Comparison of ENCODE assay signal across 8 mouse cellular contexts in genomic region chr2:105676080-105676908, GRCm38 (mm10). TPM values are rescaled to one million over a fixed set of nuclear protein-coding genes. Genes with fewer than 3 reads are reported as not detected.
DNase-seq lines count a peak whose midpoint lies in the region; ATAC-seq and TF ChIP-seq lines count a peak whose summit lies in the region.

No protein-coding gene starts in this region.

- no peak overlapping the region for H3K27ac ChIP-seq in kidney, adult 2 months (ENCODE audit: insufficient read depth, low read depth, low read length)
- H3K27ac ChIP-seq in MEL (ENCODE audit: control insufficient read depth, low read depth, low read length) = peak overlapping the region; percentile 98
- peak overlapping the region; percentile 48; the same call in 1 of the 2 replicates for H3K27ac ChIP-seq in embryonic facial prominence, embryonic 11.5 days (replicated peaks; ENCODE audit: low read depth, low read length)
- peak overlapping the region; percentile 63 for H3K27ac ChIP-seq in hindbrain, embryonic 14.5 days
- peak overlapping the region; percentile 76 for H3K27ac ChIP-seq in midbrain, embryonic 13.5 days

- H3K4me3 ChIP-seq in kidney, adult 2 months (ENCODE audit: insufficient read depth, low read depth, low read length) = peak overlapping the region; percentile 21; the same call in 1 of the 2 replicates
- peak overlapping the region; percentile 76 to 78 for H3K4me3 ChIP-seq in MEL (ENCODE audit: control insufficient read depth in 1 of 2, insufficient read depth in 1 of 2, low read depth in 2 of 2, low read length in 2 of 2)
- peak overlapping the region; percentile 37 for H3K4me3 ChIP-seq in embryonic facial prominence, embryonic 11.5 days (ENCODE audit: low read depth, low read length)
- H3K4me3 ChIP-seq in hindbrain, embryonic 14.5 days (replicated peaks; ENCODE audit: low read length) = peak overlapping the region; percentile 39
- peak overlapping the region; percentile 49 for H3K4me3 ChIP-seq in midbrain, embryonic 13.5 days (replicated peaks)

- no peak for ATAC-seq in embryonic facial prominence, embryonic 11.5 days (replicated peaks; ENCODE audit: insufficient number of reproducible peaks, low FRiP score, low TSS enrichment, low read depth)
- no peak for ATAC-seq in hindbrain, embryonic 14.5 days (ENCODE audit: low FRiP score)
- ATAC-seq in midbrain, embryonic 13.5 days = no peak; the same call in 1 of the 2 replicates

- no peak for DNase-seq in kidney, adult 2 months
- no peak for DNase-seq in kidney, adult 11 months
- DNase-seq in MEL (ENCODE audit: low read depth, low spot score) = peak; percentile 70
- peak; percentile 57 for DNase-seq in embryonic facial prominence, embryonic 11.5 days (ENCODE audit: low spot score)
- DNase-seq in hindbrain, embryonic 14.5 days (ENCODE audit: low spot score) = peak; percentile 48
- no peak for DNase-seq in urinary bladder, postnatal 14 days (ENCODE audit: low spot score)
- DNase-seq in thymus, postnatal 36 days = no peak

- TF ChIP-seq CTCF in kidney, adult 2 months (conservative IDR thresholded peaks at IDR 0.05; ENCODE audit: insufficient read depth, insufficient read length, low read depth, low read length) = no peak
- no peak for TF ChIP-seq CTCF in MEL (IDR thresholded peaks at IDR 0.05 in 2 of 3, conservative IDR thresholded peaks at IDR 0.05 in 1 of 3; ENCODE audit: control insufficient read depth in 1 of 3, insufficient read depth in 1 of 3, low read depth in 2 of 3, low read length in 3 of 3, poor library complexity in 1 of 3, severe bottlenecking in 1 of 3)

- 0 out of 4 replicates have a peak, but pooled peaks of 1 of the 2 experiments have one; percentile 25 for TF ChIP-seq EP300 in MEL (IDR thresholded peaks at IDR 0.05; ENCODE audit: low read depth in 1 of 2, low read length in 2 of 2)

- no peaks in the 10 kb centered on the region for H3K9me3 ChIP-seq in MEL (replicated peaks; ENCODE audit: insufficient read depth, low read length)
- H3K9me3 ChIP-seq in embryonic facial prominence, embryonic 11.5 days (replicated peaks; ENCODE audit: control insufficient read depth, low read length) = no peaks in the 10 kb centered on the region
- no peaks in the 10 kb centered on the region for H3K9me3 ChIP-seq in hindbrain, embryonic 14.5 days (ENCODE audit: control insufficient read depth, low read length)
- H3K9me3 ChIP-seq in midbrain, embryonic 13.5 days = no peaks in the 10 kb centered on the region

- H3K27me3 ChIP-seq in kidney, adult 2 months (replicated peaks; ENCODE audit: control insufficient read depth, insufficient read depth, low read length) = peaks cover 20% of the 10 kb centered on the region
- H3K27me3 ChIP-seq in MEL (ENCODE audit: control insufficient read depth in 1 of 2, insufficient read depth in 2 of 2, low read length in 2 of 2) = no peaks in the 10 kb centered on the region
- H3K27me3 ChIP-seq in embryonic facial prominence, embryonic 11.5 days (ENCODE audit: control insufficient read depth, insufficient read depth, low read length) = peaks cover 73% of the 10 kb centered on the region
- peaks cover 96% of the 10 kb centered on the region for H3K27me3 ChIP-seq in hindbrain, embryonic 14.5 days (ENCODE audit: control insufficient read depth, insufficient read depth, low read length)
- H3K27me3 ChIP-seq in midbrain, embryonic 13.5 days = peaks cover 98% of the 10 kb centered on the region

- H3K9ac ChIP-seq in MEL (ENCODE audit: control insufficient read depth, low read depth, low read length, poor library complexity, severe bottlenecking) = peak overlapping the region; percentile 92
- peak overlapping the region; percentile 67 for H3K9ac ChIP-seq in embryonic facial prominence, embryonic 11.5 days (replicated peaks; ENCODE audit: low read length)
- peak overlapping the region; percentile 71 for H3K9ac ChIP-seq in hindbrain, embryonic 14.5 days
- H3K9ac ChIP-seq in midbrain, embryonic 13.5 days (replicated peaks) = peak overlapping the region; percentile 79

- 2% methylated on average over 72 of the region's 77 CpGs for WGBS in kidney, adult 2 months
- under 1% methylated on average over 67 of the region's 77 CpGs for WGBS in embryonic facial prominence, embryonic 11.5 days
- under 1% methylated on average over 73 of the region's 77 CpGs for WGBS in hindbrain, embryonic 14.5 days
- WGBS in midbrain, embryonic 13.5 days = under 1% methylated on average over 77 of the region's 77 CpGs

- peak overlapping the region; percentile 61 for H3K4me2 ChIP-seq in embryonic facial prominence, embryonic 11.5 days (ENCODE audit: low read depth, low read length)
- H3K4me2 ChIP-seq in hindbrain, embryonic 14.5 days (replicated peaks) = peak overlapping the region; percentile 62
- peak overlapping the region; percentile 62 for H3K4me2 ChIP-seq in midbrain, embryonic 13.5 days (replicated peaks)

- H3K79me2 ChIP-seq in MEL (ENCODE audit: control insufficient read depth, insufficient read depth, low read length, poor library complexity) = peaks cover 12% of the 10 kb centered on the region

- TF ChIP-seq RAD21 in MEL (IDR thresholded peaks at IDR 0.05; ENCODE audit: low read depth, low read length) = no peak

- peaks cover 8% of the 10 kb centered on the region; the same call in 1 of the 2 replicates for H3K4me1 ChIP-seq in kidney, adult 2 months (ENCODE audit: control insufficient read depth, insufficient read depth, low read length)
- H3K4me1 ChIP-seq in MEL (ENCODE audit: control insufficient read depth in 1 of 2, insufficient read depth in 2 of 2, low read length in 2 of 2) = peaks cover 0 to 10% of the 10 kb centered on the region in 2 experiments; a peak in 3 of 4 replicates
- H3K4me1 ChIP-seq in embryonic facial prominence, embryonic 11.5 days (ENCODE audit: control insufficient read depth, insufficient read depth, low read length) = peaks cover 12% of the 10 kb centered on the region
- peaks cover 7% of the 10 kb centered on the region; the same call in 1 of the 2 replicates for H3K4me1 ChIP-seq in hindbrain, embryonic 14.5 days (replicated peaks; ENCODE audit: control insufficient read depth, insufficient read depth, low read length)
- peaks cover 37% of the 10 kb centered on the region for H3K4me1 ChIP-seq in midbrain, embryonic 13.5 days (replicated peaks)

- no peaks in the 10 kb centered on the region for H3K36me3 ChIP-seq in kidney, adult 2 months (ENCODE audit: control insufficient read depth, insufficient read depth, low read length)
- peaks cover 0 to 12% of the 10 kb centered on the region in 2 experiments; a peak in 2 of 4 replicates for H3K36me3 ChIP-seq in MEL (ENCODE audit: control insufficient read depth in 1 of 2, insufficient read depth in 2 of 2, low read length in 2 of 2)
- no peaks in the 10 kb centered on the region for H3K36me3 ChIP-seq in embryonic facial prominence, embryonic 11.5 days (replicated peaks; ENCODE audit: control insufficient read depth, insufficient read depth, low read depth, low read length)
- no peaks in the 10 kb centered on the region for H3K36me3 ChIP-seq in hindbrain, embryonic 14.5 days (replicated peaks; ENCODE audit: control insufficient read depth, insufficient read depth)
- no peaks in the 10 kb centered on the region for H3K36me3 ChIP-seq in midbrain, embryonic 13.5 days

- TF ChIP-seq POLR2A in kidney, adult 2 months (IDR thresholded peaks at IDR 0.05; ENCODE audit: low read depth, low read length) = no peak
- TF ChIP-seq POLR2A in MEL (IDR thresholded peaks at IDR 0.05; ENCODE audit: control insufficient read depth in 1 of 2, insufficient read depth in 1 of 2, low read depth in 1 of 2, low read length in 2 of 2, poor library complexity in 1 of 2) = peak in 1 of 2 experiments; percentile 42; a peak in 2 of 4 replicates

TF ChIP-seq in MEL, 35 proteins besides CTCF, POLR2A, EP300 and RAD21 (continues in another document):
- TF ChIP-seq USF1 (IDR thresholded peaks at IDR 0.05; ENCODE audit: low read depth, low read length) = no peak
- no peak for TF ChIP-seq USF2 (IDR thresholded peaks at IDR 0.05; ENCODE audit: borderline replicate concordance in 1 of 2, insufficient read depth in 1 of 2, low read depth in 1 of 2, low read length in 2 of 2)
- no peak for TF ChIP-seq MXI1 (IDR thresholded peaks at IDR 0.05; ENCODE audit: low read depth, low read length)
- TF ChIP-seq POLR2AphosphoS5 (IDR thresholded peaks at IDR 0.05; ENCODE audit: borderline replicate concordance, low read depth, low read length) = no peak
- TF ChIP-seq GABPA (IDR thresholded peaks at IDR 0.05; ENCODE audit: low read depth, low read length) = no peak
- peak; percentile 42 for TF ChIP-seq MAX (IDR thresholded peaks at IDR 0.05; ENCODE audit: low read length)
- TF ChIP-seq KAT2A (conservative IDR thresholded peaks at IDR 0.05; ENCODE audit: low read depth, low read length) = no peak
- 0 out of 2 replicates have a peak, but pooled peaks have one; percentile 2 for TF ChIP-seq MYB (IDR thresholded peaks at IDR 0.05; ENCODE audit: low read depth, low read length)
- TF ChIP-seq MYC (IDR thresholded peaks at IDR 0.05; ENCODE audit: low read depth, low read length) = no peak
- no peak for TF ChIP-seq HCFC1 (IDR thresholded peaks at IDR 0.05; ENCODE audit: low read depth, low read length)
- TF ChIP-seq ELF1 (IDR thresholded peaks at IDR 0.05; ENCODE audit: low read depth, low read length) = no peak
- TF ChIP-seq BHLHE40 (IDR thresholded peaks at IDR 0.05; ENCODE audit: borderline replicate concordance, low read depth, low read length) = no peak
- no peak for TF ChIP-seq ETS1 (IDR thresholded peaks at IDR 0.05; ENCODE audit: low read depth, low read length)
- no peak for TF ChIP-seq SMC3 (IDR thresholded peaks at IDR 0.05; ENCODE audit: low read depth, low read length)
- no peak for TF ChIP-seq NRF1 (IDR thresholded peaks at IDR 0.05; ENCODE audit: insufficient read depth, low read depth, low read length, poor library complexity, severe bottlenecking)
- no peak for TF ChIP-seq SIN3A (IDR thresholded peaks at IDR 0.05; ENCODE audit: low read length)
- TF ChIP-seq GATA1 (IDR thresholded peaks at IDR 0.05; ENCODE audit: low read depth, low read length) = no peak
- TF ChIP-seq TBP (IDR thresholded peaks at IDR 0.05; ENCODE audit: low read depth, low read length) = no peak
- no peak for TF ChIP-seq POLR2AphosphoS2 (IDR thresholded peaks at IDR 0.05; ENCODE audit: low read length)
- no peak for TF ChIP-seq CHD2 (IDR thresholded peaks at IDR 0.05; ENCODE audit: low read length)
- TF ChIP-seq ZNF384 (IDR thresholded peaks at IDR 0.05; ENCODE audit: low read depth, low read length) = no peak

RNA-seq across cellular contexts. Expression of gene Pax6, which starts 7.6 kb away (rescaled TPM):
- not detected in 2 replicates for polyA plus RNA-seq in kidney, adult 2 months (2012; rRNA removed)
- total RNA-seq in MEL (2012; rRNA removed) = 7.5 and 10.4 TPM in 2 replicates
- 10 to 100 TPM in 1 of 2 experiments, not detected in 1; 17.6 TPM for polyA plus RNA-seq in MEL (2012; ENCODE audit: insufficient read depth in 1 of 2, insufficient read length in 2 of 2, low read depth in 1 of 2, low replicate concordance in 2 of 2, missing spikeins in 1 of 2)
- 13.9 and 26.6 TPM in 2 replicates for polyA plus RNA-seq in embryonic facial prominence, embryonic 11.5 days (2014; fragmentation: Nextera tagmentation; extraction: Ambion mirVana)
- 26.9 and 28.1 TPM in 2 replicates for polyA plus RNA-seq in hindbrain, embryonic 14.5 days (2014; fragmentation: Nextera tagmentation; extraction: Ambion mirVana)
- polyA plus RNA-seq in midbrain, embryonic 13.5 days (2015; fragmentation: Nextera tagmentation; extraction: Ambion mirVana) = 39.9 and 40.9 TPM in 2 replicates

Comparison
In these comparisons a context has a peak if more than half of its experiments do, and no peak if none do; other contexts are left out.
1. DNase-seq: peak in MEL (single experiment), embryonic facial prominence, embryonic 11.5 days (single experiment) and hindbrain, embryonic 14.5 days (single experiment); none in kidney, adult 2 months (single experiment), kidney, adult 11 months (single experiment), urinary bladder, postnatal 14 days (single experiment) and thymus, postnatal 36 days (0 of 2).
2. H3K4me3 ChIP-seq: peak in every context shown above with its lines; median percentile 77 in MEL; 49 in midbrain, embryonic 13.5 days; 39 in hindbrain, embryonic 14.5 days; 37 in embryonic facial prominence, embryonic 11.5 days; 21 in kidney, adult 2 months.
3. Peak in every context shown above with its lines, with median percentiles within 50 percentile points of each other: H3K9ac ChIP-seq and H3K4me2 ChIP-seq.